Mouse (Mus musculus) limb, embryonic 11.5 days (tissue): ENCODE measurements around the gene Tef. TPM values are rescaled to one million over a fixed set of nuclear protein-coding genes. Genes with fewer than 3 reads are reported as not detected.
A peak's percentile ranks its signal among the peaks of the same experiment; 100 is the strongest.

Experiments
- ATAC-seq: fragments of 200-750 bp; cut with Nextera tagmentation; 2 replicates; pipeline ENCODE4 v1.8.0; 2017; ENCODE audit warnings: low read depth; ENCODE audit not compliant: insufficient number of reproducible peaks, low FRiP score, low TSS enrichment
- DNase-seq: peaks from one replicate; pipeline ENCODE4 v3.0.0-alpha.2; 2015; ENCODE audit warnings: low spot score
- H3K27ac ChIP-seq: fragments of 300-500 bp; sonication (generic); replicated peaks from 2 replicates; pipeline ENCODE4 v1.5.1; 2014; ENCODE audit warnings: low read depth, mild to moderate bottlenecking, low read length
- H3K27me3 ChIP-seq: fragments of 300-500 bp; sonication (generic); 2 replicates; pipeline ENCODE4 v1.6.1; 2014; ENCODE audit warnings: mild to moderate bottlenecking, low read length, mixed read lengths; ENCODE audit not compliant: control insufficient read depth, insufficient read depth
- H3K36me3 ChIP-seq: fragments of 300-500 bp; sonication (generic); 2 replicates; pipeline ENCODE4 v1.6.1; 2014; ENCODE audit warnings: mild to moderate bottlenecking, low read length, moderate library complexity, mixed read lengths; ENCODE audit not compliant: control insufficient read depth, insufficient read depth
- H3K4me1 ChIP-seq: fragments of 300-500 bp; sonication (generic); 2 replicates; pipeline ENCODE4 v1.6.1; 2014; ENCODE audit warnings: low read length, mixed read lengths; ENCODE audit not compliant: control insufficient read depth, insufficient read depth
- H3K4me2 ChIP-seq: fragments of 300-500 bp; sonication (generic); 2 replicates; pipeline ENCODE4 v1.6.1; 2014; ENCODE audit warnings: low read depth, mild to moderate bottlenecking, moderate library complexity; ENCODE audit not compliant: severe bottlenecking
- H3K4me3 ChIP-seq: fragments of 300-500 bp; sonication (generic); 2 replicates; pipeline ENCODE4 v1.5.1; 2014; ENCODE audit warnings: low read depth, low read length
- H3K9ac ChIP-seq: fragments of 300-500 bp; sonication (generic); 2 replicates; pipeline ENCODE4 v1.6.1; 2014; ENCODE audit warnings: mild to moderate bottlenecking, low read length
- H3K9me3 ChIP-seq: fragments of 300-500 bp; sonication (generic); 2 replicates; pipeline ENCODE4 v1.6.1; 2016; ENCODE audit warnings: low read length; ENCODE audit not compliant: control insufficient read depth
- WGBS: fragments of 180-500 bp; shearing (Covaris S2); extraction: QIAGEN DNeasy Blood & Tissue Kit; methylation state at CpG from one replicate; pipeline ENCODE4 v1.1.7; 2014; 5-methylcytosine and 5-hydroxymethylcytosine counted together
- polyA plus RNA-seq: library from polyadenylated mRNA; unstranded; fragments of >200 nt; fragmentation: Nextera tagmentation; extraction: Ambion mirVana; gene quantifications from 2 replicates; pipeline ENCODE4 v1.2.1, GENCODE M21; 2014

Tef gene
- polyA plus RNA-seq, 1 experiment from 2014 or later, result 14.6 TPM

- no peak overlapping the region for H3K9ac ChIP-seq
- H3K9me3 ChIP-seq, result no peaks in the 10 kb centered on the region
- 86% methylated on average over 5 of the region's 5 CpGs for WGBS
- H3K4me2 ChIP-seq, result no peak overlapping the region
- ATAC-seq, result no peak
- H3K4me3 ChIP-seq, result no peak overlapping the region
- no peaks in the 10 kb centered on the region for H3K27me3 ChIP-seq
- peaks cover 7% of the 10 kb centered on the region; the same call in 1 of the 2 replicates for H3K36me3 ChIP-seq
- DNase-seq, result no peak
- no peak overlapping the region for H3K27ac ChIP-seq
- no peaks in the 10 kb centered on the region for H3K4me1 ChIP-seq
These were observed 42.9 kb downstream of the Tef start for GRCm38 (mm10) chr15:81845033-81845625.

GRCm38 (mm10) chr15:81845724-81846123, 43.5 kb downstream of the Tef start:
- DNase-seq, result no peak
- no peaks in the 10 kb centered on the region for H3K4me1 ChIP-seq
- H3K9ac ChIP-seq, result no peak overlapping the region
- no peak overlapping the region for H3K4me2 ChIP-seq
- no peak overlapping the region for H3K4me3 ChIP-seq
- no peaks in the 10 kb centered on the region for H3K9me3 ChIP-seq
- no peak for ATAC-seq
- no peaks in the 10 kb centered on the region for H3K27me3 ChIP-seq
- H3K36me3 ChIP-seq, result peaks cover 10% of the 10 kb centered on the region; the same call in 1 of the 2 replicates
- 35% methylated on average over 4 of the region's 4 CpGs for WGBS
- H3K27ac ChIP-seq, result no peak overlapping the region

- 91% methylated on average over 9 of the region's 9 CpGs for WGBS
- H3K9ac ChIP-seq, result no peak overlapping the region
- no peak overlapping the region for H3K4me2 ChIP-seq
- DNase-seq (no peak), ATAC-seq (no peak)
- no peak overlapping the region for H3K27ac ChIP-seq
- H3K4me1 ChIP-seq, result no peaks in the 10 kb centered on the region
- peaks cover 17% of the 10 kb centered on the region; the same call in 1 of the 2 replicates for H3K36me3 ChIP-seq
- H3K9me3 ChIP-seq, result no peaks in the 10 kb centered on the region
- H3K27me3 ChIP-seq, result no peaks in the 10 kb centered on the region
- no peak overlapping the region for H3K4me3 ChIP-seq
These were observed 44.5 kb downstream of the Tef start for GRCm38 (mm10) chr15:81846755-81847154.

DNA sequence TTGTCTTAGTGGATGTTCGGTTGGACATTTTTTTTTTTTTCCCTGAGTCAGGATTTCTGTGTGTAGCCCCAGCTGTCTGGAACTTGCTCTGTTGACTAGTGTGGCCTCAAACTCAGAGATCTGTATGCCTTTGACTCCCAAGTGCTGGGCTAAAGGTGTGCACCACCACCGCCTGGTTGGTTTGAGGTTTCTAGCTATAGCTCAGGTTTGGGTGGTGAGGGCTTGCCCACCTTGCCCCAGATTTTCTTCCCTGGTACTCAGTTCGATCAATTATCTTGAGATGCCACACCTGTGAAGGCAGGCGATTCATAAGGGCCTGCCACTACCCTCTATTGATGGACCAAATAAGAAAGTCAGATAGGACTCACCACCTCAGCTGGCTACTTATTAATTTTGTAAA, 44.9 kb downstream of the Tef start:
- DNase-seq, result no peak
- Histone ChIP-seq H3K9ac (no peak overlapping the region), H3K27me3 (no peaks in the 10 kb centered on the region), H3K4me2 (no peak overlapping the region), H3K4me1 (no peaks in the 10 kb centered on the region), H3K9me3 (no peaks in the 10 kb centered on the region), H3K27ac (no peak overlapping the region), H3K4me3 (no peak overlapping the region), H3K36me3 (peaks cover 17% of the 10 kb centered on the region; the same call in 1 of the 2 replicates)
- 92% methylated on average over 4 of the region's 4 CpGs for WGBS
- no peak for ATAC-seq

GRCm38 (mm10) chr15:81847861-81848260, 45.6 kb downstream of the Tef start:
- 93% methylated on average over 5 of the region's 5 CpGs for WGBS
- H3K9ac ChIP-seq, result no peak overlapping the region
- H3K9me3 ChIP-seq, result no peaks in the 10 kb centered on the region
- no peak overlapping the region for H3K4me3 ChIP-seq
- no peak for ATAC-seq
- H3K4me2 ChIP-seq, result no peak overlapping the region
- no peaks in the 10 kb centered on the region for H3K27me3 ChIP-seq
- no peak overlapping the region for H3K27ac ChIP-seq
- no peaks in the 10 kb centered on the region for H3K4me1 ChIP-seq
- peaks cover 17% of the 10 kb centered on the region; the same call in 1 of the 2 replicates for H3K36me3 ChIP-seq
- no peak for DNase-seq

- Histone ChIP-seq H3K27me3 (no peaks in the 10 kb centered on the region), H3K27ac (no peak overlapping the region), H3K4me2 (no peak overlapping the region), H3K9me3 (no peaks in the 10 kb centered on the region), H3K9ac (no peak overlapping the region), H3K4me1 (no peaks in the 10 kb centered on the region), H3K4me3 (no peak overlapping the region), H3K36me3 (peaks cover 17% of the 10 kb centered on the region; the same call in 1 of the 2 replicates)
- no peak for ATAC-seq
- 61% methylated on average over 7 of the region's 7 CpGs for WGBS
- DNase-seq, result peak; percentile 55
These were observed 46.1 kb downstream of the Tef start for GRCm38 (mm10) chr15:81848301-81848700.

DNA sequence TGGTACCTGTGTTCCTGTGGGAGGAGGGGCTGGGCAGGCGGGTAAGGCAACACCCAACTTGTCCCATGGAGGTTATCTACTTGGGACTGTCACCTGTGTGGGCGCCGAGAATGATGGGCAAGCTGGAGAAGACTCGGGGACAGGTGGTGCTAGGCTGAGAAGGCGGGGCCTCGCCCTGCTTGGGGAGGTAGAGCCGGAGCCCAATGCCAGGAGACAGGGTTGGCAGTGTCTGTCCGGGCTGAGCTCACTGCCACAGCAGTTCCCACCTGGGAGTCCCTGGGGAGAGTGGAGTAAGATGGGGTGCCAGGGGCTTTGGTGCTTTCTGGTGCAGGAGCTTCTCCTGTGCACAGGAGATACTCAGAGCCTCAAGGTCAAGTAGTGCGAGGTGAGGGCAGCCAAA, 46.9 kb downstream of the Tef start:
- Histone ChIP-seq H3K4me1 (no peaks in the 10 kb centered on the region), H3K27ac (no peak overlapping the region), H3K4me3 (no peak overlapping the region), H3K36me3 (peaks cover 17% of the 10 kb centered on the region; the same call in 1 of the 2 replicates), H3K4me2 (no peak overlapping the region), H3K9me3 (no peaks in the 10 kb centered on the region), H3K27me3 (no peaks in the 10 kb centered on the region), H3K9ac (no peak overlapping the region)
- DNase-seq, result no peak
- 84% methylated on average over 9 of the region's 9 CpGs for WGBS
- no peak for ATAC-seq

DNA sequence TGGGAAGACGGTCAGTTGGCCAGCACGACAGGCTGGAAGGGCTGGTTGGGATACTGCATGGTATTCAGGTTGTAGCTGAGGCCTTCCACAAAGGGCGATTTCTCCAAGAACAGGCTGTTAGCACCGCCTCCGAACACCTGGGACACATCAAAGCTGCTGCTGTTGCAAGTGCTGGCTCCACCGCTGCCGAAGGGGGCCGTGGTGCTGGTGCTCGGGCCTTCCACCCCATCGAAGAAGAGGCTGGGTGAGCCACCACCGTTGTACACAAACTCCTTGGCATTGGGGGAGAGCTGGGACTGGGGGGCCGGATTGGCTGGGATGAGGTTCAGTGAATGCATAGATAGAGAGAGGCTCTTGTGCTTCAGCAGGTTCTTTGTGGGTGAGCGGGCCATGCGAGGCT, 48.5 kb downstream of the Tef start:
- ATAC-seq, result no peak
- Histone ChIP-seq H3K9ac (no peak overlapping the region), H3K4me3 (no peak overlapping the region), H3K4me1 (no peaks in the 10 kb centered on the region), H3K27me3 (no peaks in the 10 kb centered on the region), H3K27ac (no peak overlapping the region), H3K36me3 (peaks cover 17% of the 10 kb centered on the region; the same call in 1 of the 2 replicates), H3K4me2 (no peak overlapping the region), H3K9me3 (no peaks in the 10 kb centered on the region)
- no peak for DNase-seq
- WGBS, result 73% methylated on average over 14 of the region's 14 CpGs

GRCm38 (mm10) chr15:81851375-81851774, 49.2 kb downstream of the Tef start:
- Histone ChIP-seq H3K9ac (no peak overlapping the region), H3K9me3 (no peaks in the 10 kb centered on the region), H3K36me3 (peaks cover 17% of the 10 kb centered on the region; the same call in 1 of the 2 replicates), H3K27ac (no peak overlapping the region), H3K4me3 (no peak overlapping the region), H3K4me2 (no peak overlapping the region), H3K27me3 (no peaks in the 10 kb centered on the region), H3K4me1 (no peaks in the 10 kb centered on the region)
- no peak for DNase-seq
- 96% methylated on average over 15 of the region's 15 CpGs for WGBS
- no peak for ATAC-seq
